Mouse (Mus musculus): ENCODE measurements around the gene Sh3bp5. TPM values are rescaled to one million over a fixed set of nuclear protein-coding genes. Genes with fewer than 3 reads are reported as not detected.

Gene Sh3bp5
- total and polyA plus RNA-seq, 3 experiments: 0.22 to 0.33 TPM; not detected in 1

- Histone ChIP-seq H3K4me3 (ENCODE audit: low read depth, low read length) (no peak overlapping the region), H3K9me3 (replicated peaks) (no peaks in the 10 kb centered on the region), H3K27me3 (ENCODE audit: insufficient read depth, low read length) (peaks cover 31% of the 10 kb centered on the region), H3K4me1 (ENCODE audit: insufficient read depth, low read depth, low read length) (peaks cover 8% of the 10 kb centered on the region; the same call in 1 of the 2 replicates), H3K36me3 (replicated peaks) (no peaks in the 10 kb centered on the region)
- TF ChIP-seq GATA1 (IDR thresholded peaks at IDR 0.05; ENCODE audit: borderline replicate concordance, low read length) (no peak), TAL1 (conservative IDR thresholded peaks at IDR 0.05; ENCODE audit: low read depth, low read length) (no peak), POLR2AphosphoS5 (IDR thresholded peaks at IDR 0.05; ENCODE audit: insufficient replicate concordance, low read depth, low read length) (no peak), CTCF (IDR thresholded peaks at IDR 0.05; ENCODE audit: low read depth, low read length) (no peak), GATA2 (IDR thresholded peaks at IDR 0.05; ENCODE audit: borderline replicate concordance, low read depth, low read length) (no peak)
- ATAC-seq (ENCODE audit: extremely low read depth, insufficient number of reproducible peaks, low FRiP score, poor library complexity, severe bottlenecking) (no peak), DNase-seq (ENCODE audit: low spot score) (no peak)
These were observed 15.3 kb downstream of the Sh3bp5 start for GRCm38 (mm10) chr14:31420562-31420961.

- ATAC-seq (ENCODE audit: extremely low read depth, insufficient number of reproducible peaks, low FRiP score, poor library complexity, severe bottlenecking) (no peak), DNase-seq (ENCODE audit: low spot score) (no peak)
- Histone ChIP-seq H3K36me3 (replicated peaks) (no peaks in the 10 kb centered on the region), H3K4me1 (ENCODE audit: insufficient read depth, low read depth, low read length) (peaks cover 12% of the 10 kb centered on the region; the same call in 1 of the 2 replicates), H3K27me3 (ENCODE audit: insufficient read depth, low read length) (peaks cover 32% of the 10 kb centered on the region), H3K9me3 (replicated peaks) (no peaks in the 10 kb centered on the region), H3K4me3 (ENCODE audit: low read depth, low read length) (no peak overlapping the region)
- no peak for TF ChIP-seq GATA1 (IDR thresholded peaks at IDR 0.05; ENCODE audit: borderline replicate concordance, low read length)
- TF ChIP-seq CTCF (IDR thresholded peaks at IDR 0.05; ENCODE audit: low read depth, low read length): no peak
- no peak for TF ChIP-seq GATA2 (IDR thresholded peaks at IDR 0.05; ENCODE audit: borderline replicate concordance, low read depth, low read length)
- TF ChIP-seq TAL1 (conservative IDR thresholded peaks at IDR 0.05; ENCODE audit: low read depth, low read length): no peak
- no peak for TF ChIP-seq POLR2AphosphoS5 (IDR thresholded peaks at IDR 0.05; ENCODE audit: insufficient replicate concordance, low read depth, low read length)
These were observed 15.7 kb downstream of the Sh3bp5 start for GRCm38 (mm10) chr14:31420135-31420534.

GRCm38 (mm10) chr14:31419279-31419678 is 16.6 kb downstream of the Sh3bp5 start:
- Histone ChIP-seq H3K36me3 (replicated peaks) (no peaks in the 10 kb centered on the region), H3K4me1 (ENCODE audit: insufficient read depth, low read depth, low read length) (peaks cover 20% of the 10 kb centered on the region; the same call in 1 of the 2 replicates), H3K4me3 (ENCODE audit: low read depth, low read length) (no peak overlapping the region), H3K27me3 (ENCODE audit: insufficient read depth, low read length) (peaks cover 36% of the 10 kb centered on the region), H3K9me3 (replicated peaks) (no peaks in the 10 kb centered on the region)
- ATAC-seq (ENCODE audit: extremely low read depth, insufficient number of reproducible peaks, low FRiP score, poor library complexity, severe bottlenecking): no peak
- DNase-seq (ENCODE audit: low spot score): no peak
- TF ChIP-seq POLR2AphosphoS5 (IDR thresholded peaks at IDR 0.05; ENCODE audit: insufficient replicate concordance, low read depth, low read length) (no peak), TAL1 (conservative IDR thresholded peaks at IDR 0.05; ENCODE audit: low read depth, low read length) (no peak), GATA1 (IDR thresholded peaks at IDR 0.05; ENCODE audit: borderline replicate concordance, low read length) (no peak), CTCF (IDR thresholded peaks at IDR 0.05; ENCODE audit: low read depth, low read length) (no peak), GATA2 (IDR thresholded peaks at IDR 0.05; ENCODE audit: borderline replicate concordance, low read depth, low read length) (no peak)

GRCm38 (mm10) chr14:31416835-31417549 is 18.9 kb downstream of the Sh3bp5 start:
- ATAC-seq (ENCODE audit: extremely low read depth, insufficient number of reproducible peaks, low FRiP score, poor library complexity, severe bottlenecking): no peak
- TF ChIP-seq GATA1 (IDR thresholded peaks at IDR 0.05; ENCODE audit: borderline replicate concordance, low read length) (no peak), POLR2AphosphoS5 (IDR thresholded peaks at IDR 0.05; ENCODE audit: insufficient replicate concordance, low read depth, low read length) (no peak), TAL1 (conservative IDR thresholded peaks at IDR 0.05; ENCODE audit: low read depth, low read length) (no peak), GATA2 (IDR thresholded peaks at IDR 0.05; ENCODE audit: borderline replicate concordance, low read depth, low read length) (no peak), CTCF (IDR thresholded peaks at IDR 0.05; ENCODE audit: low read depth, low read length) (no peak)
- no peak overlapping the region for H3K4me3 ChIP-seq (ENCODE audit: low read depth, low read length)
- H3K4me1 ChIP-seq (ENCODE audit: insufficient read depth, low read depth, low read length): peaks cover 36% of the 10 kb centered on the region
- H3K9me3 ChIP-seq (replicated peaks): no peaks in the 10 kb centered on the region
- no peak for DNase-seq (ENCODE audit: low spot score)
- H3K27me3 ChIP-seq (ENCODE audit: insufficient read depth, low read length): peaks cover 47% of the 10 kb centered on the region
- H3K36me3 ChIP-seq (replicated peaks): no peaks in the 10 kb centered on the region

- H3K36me3 ChIP-seq (replicated peaks): no peaks in the 10 kb centered on the region
- DNase-seq (ENCODE audit: low spot score) (no peak), ATAC-seq (ENCODE audit: extremely low read depth, insufficient number of reproducible peaks, low FRiP score, poor library complexity, severe bottlenecking) (no peak)
- no peaks in the 10 kb centered on the region for H3K9me3 ChIP-seq (replicated peaks)
- TF ChIP-seq GATA2 (IDR thresholded peaks at IDR 0.05; ENCODE audit: borderline replicate concordance, low read depth, low read length) (no peak), GATA1 (IDR thresholded peaks at IDR 0.05; ENCODE audit: borderline replicate concordance, low read length) (no peak), TAL1 (conservative IDR thresholded peaks at IDR 0.05; ENCODE audit: low read depth, low read length) (no peak)
- H3K4me1 ChIP-seq (ENCODE audit: insufficient read depth, low read depth, low read length): peaks cover 36% of the 10 kb centered on the region
- H3K27me3 ChIP-seq (ENCODE audit: insufficient read depth, low read length): peaks cover 48% of the 10 kb centered on the region
- no peak overlapping the region for H3K4me3 ChIP-seq (ENCODE audit: low read depth, low read length)
These were observed 19.5 kb downstream of the Sh3bp5 start for GRCm38 (mm10) chr14:31416411-31416810.

- TF ChIP-seq TAL1 (conservative IDR thresholded peaks at IDR 0.05; ENCODE audit: low read depth, low read length): no peak
- no peak for TF ChIP-seq GATA2 (IDR thresholded peaks at IDR 0.05; ENCODE audit: borderline replicate concordance, low read depth, low read length)
- TF ChIP-seq CTCF (IDR thresholded peaks at IDR 0.05; ENCODE audit: low read depth, low read length): no peak
- no peak for TF ChIP-seq POLR2AphosphoS5 (IDR thresholded peaks at IDR 0.05; ENCODE audit: insufficient replicate concordance, low read depth, low read length)
- TF ChIP-seq GATA1 (IDR thresholded peaks at IDR 0.05; ENCODE audit: borderline replicate concordance, low read length): no peak
- Histone ChIP-seq H3K4me1 (ENCODE audit: insufficient read depth, low read depth, low read length) (peaks cover 47% of the 10 kb centered on the region), H3K4me3 (ENCODE audit: low read depth, low read length) (no peak overlapping the region), H3K36me3 (replicated peaks) (no peaks in the 10 kb centered on the region), H3K27me3 (ENCODE audit: insufficient read depth, low read length) (peaks cover 47% of the 10 kb centered on the region), H3K9me3 (replicated peaks) (no peaks in the 10 kb centered on the region)
- no peak for ATAC-seq (ENCODE audit: extremely low read depth, insufficient number of reproducible peaks, low FRiP score, poor library complexity, severe bottlenecking)
- no peak for DNase-seq (ENCODE audit: low spot score)
These were observed 20.9 kb downstream of the Sh3bp5 start for GRCm38 (mm10) chr14:31414967-31415376.

Measured in G1E (cell line).